Mouse (Mus musculus) induced T-regulatory cell, adult 2 months (primary cell): ENCODE results near the gene Slc6a16.

Experiments used
- DNase-seq: peaks from one replicate; pipeline ENCODE4 v3.0.0-alpha.2; 2012; ENCODE audit warnings: low read depth

Slc6a16 gene

GRCm38 (mm10) chr7:45312686-45313453, 72.0 kb downstream of the Slc6a16 start:
- DNase-seq = no peak

DNA sequence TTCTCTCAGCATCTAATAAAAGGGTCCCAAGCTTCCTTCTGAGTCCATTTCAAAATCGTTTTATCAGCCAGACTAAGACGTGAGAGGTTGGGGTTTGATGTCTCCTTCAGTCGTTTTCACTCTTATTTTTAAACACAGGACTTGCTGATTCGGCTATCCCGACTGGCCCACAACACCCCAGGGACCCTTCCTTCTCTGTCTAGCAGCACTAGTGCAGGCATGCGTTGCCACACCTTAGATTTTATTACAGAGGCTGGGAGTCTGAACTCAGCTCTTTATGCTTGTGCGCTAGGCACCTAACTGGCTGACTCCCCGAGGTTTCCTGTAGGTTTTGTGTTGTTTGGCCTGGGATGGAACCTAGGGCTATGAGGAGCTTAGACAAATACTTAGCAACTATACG, 72.6 kb downstream of the Slc6a16 start:
- no peak for DNase-seq

DNA sequence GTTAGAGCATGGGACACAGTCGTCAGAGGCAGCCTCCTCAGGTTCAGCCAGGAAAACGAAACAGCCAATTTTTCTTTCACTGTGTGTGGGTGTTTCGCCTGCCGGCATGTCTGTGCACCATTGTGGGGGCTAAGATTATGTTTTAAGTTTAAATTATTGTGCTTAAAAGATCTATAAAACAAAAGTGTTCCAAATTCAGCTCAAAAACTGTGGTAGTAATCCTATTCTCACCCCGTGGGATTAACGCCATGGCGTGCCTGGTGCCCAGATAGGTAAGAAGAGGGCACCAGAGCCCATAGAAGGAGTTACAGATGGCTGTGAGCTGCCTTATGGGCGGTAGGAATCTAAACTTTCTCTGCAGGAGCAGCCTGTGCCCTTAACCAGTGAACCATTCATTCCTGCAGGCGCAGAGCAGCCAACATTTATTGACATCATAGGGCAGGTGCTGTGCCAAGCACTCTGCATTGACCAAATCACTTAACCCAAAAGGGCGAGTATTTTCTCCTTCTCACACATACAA, 74.4 kb downstream of the Slc6a16 start:
- no peak for DNase-seq

DNA sequence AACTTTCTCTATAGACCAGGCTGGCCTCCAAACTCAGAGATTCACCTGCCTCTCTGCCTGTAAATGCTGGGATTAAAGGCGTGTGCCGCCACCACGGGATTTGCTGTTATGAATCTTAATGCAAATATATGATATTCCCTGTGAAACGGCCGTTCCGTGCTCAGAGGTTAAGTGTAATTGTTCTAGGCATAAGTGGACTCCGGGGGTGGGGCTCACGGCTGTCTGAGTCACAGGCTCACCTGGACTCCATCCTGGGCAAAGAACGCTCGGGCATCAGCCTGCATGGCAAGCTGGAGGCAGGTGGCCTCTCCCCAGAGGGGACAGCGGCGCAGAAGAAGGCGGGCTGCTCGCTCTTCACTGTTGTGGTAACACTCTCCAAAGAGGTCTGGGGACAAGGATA, 75.7 kb downstream of the Slc6a16 start:
- no peak for DNase-seq

DNA sequence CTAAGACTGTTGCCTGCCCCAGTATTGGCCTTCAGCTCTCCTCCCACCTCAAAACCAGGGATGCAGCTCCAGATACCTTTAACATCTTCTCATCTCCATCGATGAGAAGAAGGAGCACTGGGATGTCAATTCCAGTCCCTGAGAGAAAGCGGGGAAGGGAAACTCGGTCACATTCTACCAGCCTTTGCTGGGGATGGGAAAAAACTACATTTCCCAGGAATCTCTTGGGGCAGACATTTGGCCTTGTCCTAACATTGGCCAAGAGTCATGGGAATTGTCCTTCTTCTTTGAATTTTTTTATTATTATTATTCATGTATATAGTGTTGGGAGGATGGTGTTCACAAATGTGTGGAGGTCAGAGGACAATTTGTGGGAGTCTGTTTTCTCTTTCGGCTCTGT, 81.4 kb downstream of the Slc6a16 start:
- DNase-seq = no peak
